Mouse (Mus musculus) large intestine, adult 2 months (tissue): Measurements from ENCODE around the gene C1qb. TPM values are rescaled to one million over a fixed set of nuclear protein-coding genes. Genes with fewer than 3 reads are reported as not detected.

Experiments
- DNase-seq: peaks from one replicate; pipeline ENCODE4 v3.0.0-alpha.2; 2012; ENCODE audit warnings: low read depth, low spot score
- WGBS: fragments of 180-500 bp; shearing (Covaris S2); methylation state at CpG from one replicate; pipeline ENCODE4 v1.1.7; 2018; 5-methylcytosine and 5-hydroxymethylcytosine counted together
- polyA plus RNA-seq: library from polyadenylated mRNA; depleted of rRNA; stranded (reverse); fragments of >200 nt; gene quantifications from 2 replicates; pipeline ENCODE4 v1.2.3, GENCODE M21; 2012

Gene C1qb
- polyA plus RNA-seq, 1 experiment: 112 TPM

DNA sequence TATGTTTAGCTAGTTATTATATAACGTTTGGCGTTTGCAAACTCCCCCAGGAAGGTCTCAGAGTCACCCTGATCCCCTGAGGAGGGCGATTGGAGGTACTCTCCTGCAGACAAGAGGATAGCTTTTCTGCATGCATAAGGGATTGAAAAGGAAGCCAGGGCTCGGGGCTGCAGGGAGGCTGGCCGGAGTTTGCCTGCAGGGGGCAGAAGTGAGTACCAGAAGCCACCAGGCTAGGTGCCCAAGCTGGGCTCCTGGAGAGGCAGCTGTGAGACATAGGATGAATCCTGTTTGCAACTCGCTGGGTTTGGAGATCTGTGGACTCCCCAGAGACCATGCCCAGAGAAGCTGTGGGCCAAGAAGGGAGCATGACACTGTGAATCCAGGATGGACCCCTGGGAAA lies 30.9 kb downstream of the C1qb start:
- DNase-seq: no peak
- 43% methylated on average over 6 of the region's 6 CpGs for WGBS

DNA sequence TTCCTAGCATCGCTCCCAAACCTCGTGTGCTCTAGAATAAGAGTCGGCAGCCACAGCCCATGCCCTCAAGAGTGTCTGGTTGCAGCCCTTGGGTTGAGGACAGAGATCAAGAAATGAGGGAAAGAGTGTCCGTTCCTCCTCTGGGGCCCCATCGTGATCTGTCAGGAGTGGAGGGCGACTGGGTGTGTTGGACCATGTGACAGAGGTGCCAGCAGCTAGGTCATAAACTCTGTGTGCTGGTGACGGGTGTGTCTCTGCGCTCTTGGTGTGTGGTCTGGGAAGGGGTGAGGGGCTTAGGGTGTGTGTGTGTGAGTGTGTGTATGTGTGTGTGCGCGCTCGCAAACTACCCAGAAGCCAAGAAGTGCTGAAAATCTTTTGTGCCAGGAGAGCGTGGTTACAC lies 33.0 kb downstream of the C1qb start:
- 25% methylated on average over 12 of the region's 12 CpGs for WGBS
- no peak for DNase-seq

DNA sequence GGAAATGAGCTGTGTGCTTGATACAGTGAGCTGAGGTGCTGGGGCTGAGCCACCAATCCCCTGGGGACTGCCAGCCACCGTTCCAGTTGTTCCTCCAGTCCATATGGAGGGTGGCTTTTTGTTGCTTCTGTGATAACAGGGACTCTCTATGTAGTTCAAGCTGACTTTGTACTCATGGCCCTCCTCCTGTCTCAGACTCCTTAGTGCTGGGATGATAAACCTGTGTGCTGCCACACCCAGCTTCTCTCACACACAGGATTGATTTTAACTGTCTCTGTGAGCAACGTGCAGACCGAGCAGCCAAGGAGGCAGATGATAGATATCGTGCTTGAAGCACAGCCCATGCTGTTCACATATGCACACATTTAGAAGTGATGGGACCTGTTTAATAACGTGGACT lies 33.9 kb downstream of the C1qb start:
- no peak for DNase-seq
- 27% methylated on average over 5 of the region's 5 CpGs for WGBS

DNA sequence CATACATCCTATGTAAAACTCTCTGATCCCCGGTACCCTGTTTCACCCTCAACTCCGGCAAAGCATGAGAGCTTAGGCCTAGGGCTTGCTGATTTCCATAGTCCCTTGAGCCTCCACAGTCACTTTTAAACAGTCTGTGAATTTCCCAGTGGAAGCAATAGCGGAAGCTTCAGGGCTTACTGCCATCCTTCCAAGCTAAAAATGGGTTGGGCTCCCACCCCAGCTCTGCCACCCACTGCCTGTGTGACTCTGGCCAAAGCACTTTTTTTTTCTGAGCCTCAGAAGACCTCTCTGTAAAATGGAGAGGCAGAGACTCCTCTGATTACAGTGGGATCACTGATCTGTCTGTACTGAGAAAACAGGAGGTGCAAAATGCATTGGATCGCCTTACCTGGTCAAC lies 37.4 kb downstream of the C1qb start:
- 79% methylated on average over 4 of the region's 4 CpGs for WGBS
- no peak for DNase-seq

DNA sequence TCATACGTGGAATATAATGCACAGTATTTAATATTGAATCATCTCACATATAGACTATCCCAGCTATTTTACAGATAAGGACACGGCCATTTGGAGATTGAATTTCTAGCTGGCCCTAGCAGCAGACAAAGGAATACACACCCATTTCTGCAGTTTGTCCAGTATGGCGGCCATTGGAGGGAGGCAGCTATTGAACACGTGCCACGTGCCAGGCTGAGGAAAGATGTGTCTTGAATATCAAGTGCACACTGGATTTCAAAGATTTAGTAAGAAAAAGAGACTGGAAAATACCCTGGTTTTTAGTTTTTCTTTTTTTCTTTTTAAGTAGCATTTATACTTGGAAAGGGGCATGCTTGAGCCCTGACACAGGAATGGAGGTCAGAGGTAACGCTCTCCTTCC lies 38.8 kb downstream of the C1qb start:
- no peak for DNase-seq
- 83% methylated on average over 6 of the region's 6 CpGs for WGBS

DNA sequence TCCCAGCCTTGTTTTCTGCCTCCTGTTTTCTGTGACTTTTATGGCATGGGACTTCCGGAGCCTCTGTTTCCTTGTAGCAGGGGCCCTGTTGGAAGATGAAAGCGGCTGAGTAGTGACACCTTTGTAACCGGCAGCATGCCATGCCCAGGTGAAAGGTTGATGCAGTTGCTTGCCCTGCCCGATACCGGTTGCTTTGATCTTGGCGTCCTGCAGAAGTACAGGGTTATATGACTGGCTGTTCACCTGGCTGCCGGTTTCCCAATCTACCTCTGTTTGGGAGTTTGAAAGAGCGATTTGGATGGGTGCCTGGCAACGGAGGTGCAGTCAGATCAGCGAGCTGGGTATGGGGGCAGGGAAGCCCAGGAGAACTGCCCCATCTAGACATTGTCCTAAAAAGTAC lies 43.2 kb downstream of the C1qb start:
- 31% methylated on average over 10 of the region's 10 CpGs for WGBS
- DNase-seq: peak; percentile 88

DNA sequence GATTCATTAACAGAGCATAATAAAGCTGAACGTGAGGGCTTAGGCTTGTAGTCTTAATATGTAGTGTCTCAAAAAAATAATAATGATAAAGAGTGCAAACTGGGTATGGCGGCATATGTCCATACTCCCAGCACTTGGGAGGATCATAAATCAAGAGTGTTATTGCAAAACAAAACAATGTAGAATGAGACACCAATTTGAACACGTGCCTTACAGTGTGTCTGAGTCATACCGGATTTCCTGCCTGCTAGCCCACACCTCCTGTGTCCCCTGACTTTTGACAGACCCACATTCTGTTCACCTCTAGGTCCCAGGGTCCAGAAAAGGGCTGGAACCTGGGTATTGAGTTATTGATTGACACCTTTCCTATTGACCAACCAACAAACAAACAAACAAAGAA lies 44.0 kb downstream of the C1qb start:
- no peak for DNase-seq
- WGBS: 17% methylated on average over 4 of the region's 4 CpGs

DNA sequence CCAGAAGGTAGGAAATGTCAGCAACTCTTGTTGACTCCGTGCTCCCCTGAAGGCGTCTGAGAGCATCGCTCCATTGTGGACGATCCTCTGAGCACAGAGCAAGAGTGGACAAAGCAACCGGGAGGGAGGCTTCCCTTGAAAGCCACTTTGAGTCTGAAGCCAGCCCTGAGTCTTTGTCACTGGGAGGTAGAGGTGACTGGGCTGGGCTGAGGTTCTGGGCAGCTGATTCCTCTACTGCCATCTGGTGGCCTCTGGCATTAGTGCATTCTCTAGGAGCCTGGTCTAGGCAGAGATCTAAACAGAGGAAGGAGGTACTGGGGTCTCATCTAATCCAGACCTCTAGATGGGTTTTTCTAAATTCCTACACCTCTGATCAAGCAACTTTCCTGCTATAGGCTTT lies 44.9 kb downstream of the C1qb start:
- WGBS: 7% methylated on average over 5 of the region's 5 CpGs
- DNase-seq: no peak

DNA sequence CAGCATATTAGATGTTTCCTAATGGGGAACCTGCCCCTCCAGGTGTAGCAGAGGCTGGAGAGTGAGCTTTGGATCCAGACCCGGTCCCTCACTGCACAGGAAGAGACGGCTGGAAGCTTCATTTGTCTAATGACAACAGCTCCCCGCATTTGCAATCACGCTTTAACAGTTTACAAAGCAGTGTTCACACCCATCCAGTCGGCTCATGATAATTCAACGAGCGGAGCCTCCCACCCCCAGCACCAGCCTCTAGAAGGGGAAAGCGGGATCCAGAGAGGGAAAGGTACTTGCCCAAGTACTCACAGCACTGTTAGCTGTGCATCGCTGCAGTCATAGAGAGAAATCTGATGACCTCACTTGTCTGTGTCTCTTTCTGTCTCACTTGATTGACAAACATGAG lies 47.5 kb downstream of the C1qb start:
- 38% methylated on average over 9 of the region's 9 CpGs for WGBS
- DNase-seq: no peak

DNA sequence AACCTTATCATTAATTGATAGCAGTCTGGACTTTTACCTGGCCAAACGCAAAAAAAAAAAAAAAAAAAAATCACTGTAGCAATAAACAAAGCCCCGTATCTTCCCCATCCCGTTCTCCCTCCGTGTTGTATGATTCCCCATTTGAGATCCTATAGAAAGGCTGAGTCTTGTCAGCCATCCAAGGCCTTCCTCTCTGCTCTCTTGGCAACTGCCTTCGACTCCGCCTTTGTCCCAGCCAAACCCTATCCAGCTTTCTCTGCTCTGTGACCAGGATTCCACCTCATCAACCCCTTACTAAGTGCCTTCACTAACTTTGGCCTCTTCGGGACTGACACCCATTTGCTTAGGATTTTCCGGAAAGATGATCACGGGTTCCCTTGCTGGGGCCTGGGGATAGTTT lies 48.0 kb downstream of the C1qb start:
- 45% methylated on average over 9 of the region's 9 CpGs for WGBS

DNA sequence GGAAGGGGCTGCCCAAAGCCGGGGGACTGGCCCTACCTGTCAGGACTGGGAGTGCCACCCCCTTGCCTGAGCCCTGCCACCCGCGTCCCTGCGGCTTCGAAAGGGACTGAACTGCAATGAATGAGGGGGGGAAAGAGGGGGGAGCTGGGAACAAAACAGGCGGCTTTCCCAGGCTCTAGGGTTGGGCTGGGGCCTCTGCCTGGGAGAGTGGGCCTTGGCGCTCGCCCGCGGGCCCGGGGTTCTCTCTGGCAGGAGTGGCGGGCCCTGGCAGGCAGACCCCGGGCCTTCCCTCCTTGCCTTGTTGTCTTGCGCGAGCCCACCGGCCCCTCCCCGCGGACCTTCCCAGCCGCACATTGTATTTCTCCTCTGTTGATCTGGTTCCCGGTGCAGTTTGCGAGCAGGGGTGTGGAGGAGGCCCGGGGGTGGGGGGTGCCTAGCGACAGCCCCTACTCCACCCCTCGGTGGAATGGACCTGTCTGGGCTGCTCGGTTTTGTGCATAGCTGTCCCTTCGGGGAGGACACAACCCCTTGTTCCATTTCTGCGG lies 49.5 kb downstream of the C1qb start:
- WGBS: 2% methylated on average over 27 of the region's 27 CpGs

More for the DNA sequence above, 48.0 kb downstream of the C1qb start:
- DNase-seq: no peak

DNA sequence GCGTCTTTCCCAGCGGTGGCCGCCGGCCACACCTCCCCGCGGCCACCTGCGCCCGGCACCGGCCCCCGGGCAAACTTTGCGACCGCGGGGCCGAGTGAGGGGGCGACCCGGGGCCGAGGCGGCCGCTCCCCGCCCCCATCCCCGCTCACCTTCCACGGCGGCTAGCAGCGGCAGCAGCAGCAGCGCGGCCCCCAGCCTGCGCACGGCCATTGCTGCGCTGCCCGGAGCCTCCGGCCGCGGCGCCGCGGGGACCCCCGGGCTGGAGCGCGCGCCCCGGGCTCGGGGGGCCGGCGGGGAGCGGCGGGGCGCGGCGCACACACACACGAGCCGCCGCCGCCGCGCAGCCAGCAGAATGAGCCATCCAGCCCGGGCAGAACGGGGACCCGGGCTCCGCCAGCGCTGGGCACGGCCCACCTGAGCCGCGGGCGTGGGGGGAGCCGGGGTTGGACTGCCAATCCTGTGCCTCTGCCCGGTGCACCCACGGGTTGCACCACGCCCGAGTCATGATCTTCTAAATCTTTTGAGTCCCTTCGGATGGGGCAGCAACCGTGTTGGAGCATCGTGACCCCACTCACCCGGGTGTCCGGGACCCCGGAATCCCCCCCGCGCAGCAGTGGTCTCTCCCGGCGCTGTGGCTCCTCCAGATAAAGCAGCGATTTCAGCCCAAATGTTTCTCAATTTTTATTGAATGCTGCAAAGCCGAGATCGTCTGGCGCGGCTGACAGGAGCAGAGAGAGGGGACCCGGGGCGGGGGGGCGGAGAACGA lies 50.2 kb downstream of the C1qb start, which contains the start of gene Ephb2:
TSS of gene Ephb2 (minus strand) at position 368 of the 766 bp plus-strand sequence.
- no peak for DNase-seq
- WGBS: 1% methylated on average over 88 of the region's 88 CpGs

More for the DNA sequence above, 49.5 kb downstream of the C1qb start:
- no peak for DNase-seq

DNA sequence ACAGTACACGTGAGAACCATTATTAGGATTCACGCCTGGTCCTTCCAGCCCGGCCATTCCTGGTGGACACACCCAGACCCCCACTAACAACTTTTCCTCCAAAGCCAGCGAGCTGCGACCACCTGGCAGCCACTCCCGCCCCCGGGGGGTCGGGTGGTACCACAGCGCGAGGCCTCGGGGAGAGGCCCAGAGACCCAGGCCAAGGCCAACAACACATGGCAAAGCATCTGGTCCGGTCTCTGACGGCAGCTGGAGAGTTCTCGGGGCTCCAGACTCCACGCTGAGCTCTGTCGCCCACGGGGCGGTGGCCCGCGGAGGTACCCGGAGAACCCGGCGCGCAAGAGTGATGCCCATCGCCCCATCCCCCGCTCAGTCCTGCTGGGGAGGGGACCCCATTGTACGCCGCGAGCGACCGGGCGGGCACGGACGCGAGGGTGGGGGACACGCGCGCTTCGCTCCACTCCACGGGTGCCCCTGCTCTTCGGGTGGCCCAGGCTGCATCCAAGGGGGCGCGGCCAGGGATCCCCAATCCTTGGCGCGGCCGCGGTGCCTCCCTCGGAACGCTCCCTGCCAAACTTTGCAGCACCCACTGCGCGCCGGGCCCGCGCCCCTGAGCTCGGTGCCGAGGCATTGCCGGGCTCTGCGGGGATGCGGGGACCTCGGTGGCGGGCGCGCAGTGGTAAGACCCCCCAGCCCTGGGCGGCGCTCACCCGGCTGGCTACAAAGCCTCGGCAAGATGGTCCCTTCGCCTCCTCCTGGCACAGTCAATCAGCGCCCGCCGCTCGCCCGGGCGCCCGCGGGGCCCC lies 51.0 kb downstream of the C1qb start:
- DNase-seq: no peak
- 1% methylated on average over 73 of the region's 76 CpGs for WGBS

DNA sequence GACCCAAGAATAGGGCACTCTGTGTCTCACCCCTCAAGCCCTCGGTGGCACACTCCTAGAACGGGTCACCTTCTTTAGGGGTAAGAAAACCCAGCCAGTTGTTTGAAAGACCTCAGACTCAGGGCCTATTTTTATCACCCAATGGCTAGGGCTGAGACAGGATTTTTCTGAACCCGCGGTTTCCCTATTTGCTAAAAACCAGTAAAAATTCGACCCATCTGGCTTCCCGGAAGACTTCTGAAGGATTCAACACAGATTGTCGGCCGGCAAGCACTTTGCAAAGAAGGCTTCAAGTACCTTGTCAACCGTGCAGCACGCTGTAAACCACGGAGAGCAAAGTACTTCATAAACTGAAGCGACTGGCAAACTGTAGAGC lies 51.6 kb downstream of the C1qb start:
- DNase-seq: no peak
- 5% methylated on average over 12 of the region's 12 CpGs for WGBS

DNA sequence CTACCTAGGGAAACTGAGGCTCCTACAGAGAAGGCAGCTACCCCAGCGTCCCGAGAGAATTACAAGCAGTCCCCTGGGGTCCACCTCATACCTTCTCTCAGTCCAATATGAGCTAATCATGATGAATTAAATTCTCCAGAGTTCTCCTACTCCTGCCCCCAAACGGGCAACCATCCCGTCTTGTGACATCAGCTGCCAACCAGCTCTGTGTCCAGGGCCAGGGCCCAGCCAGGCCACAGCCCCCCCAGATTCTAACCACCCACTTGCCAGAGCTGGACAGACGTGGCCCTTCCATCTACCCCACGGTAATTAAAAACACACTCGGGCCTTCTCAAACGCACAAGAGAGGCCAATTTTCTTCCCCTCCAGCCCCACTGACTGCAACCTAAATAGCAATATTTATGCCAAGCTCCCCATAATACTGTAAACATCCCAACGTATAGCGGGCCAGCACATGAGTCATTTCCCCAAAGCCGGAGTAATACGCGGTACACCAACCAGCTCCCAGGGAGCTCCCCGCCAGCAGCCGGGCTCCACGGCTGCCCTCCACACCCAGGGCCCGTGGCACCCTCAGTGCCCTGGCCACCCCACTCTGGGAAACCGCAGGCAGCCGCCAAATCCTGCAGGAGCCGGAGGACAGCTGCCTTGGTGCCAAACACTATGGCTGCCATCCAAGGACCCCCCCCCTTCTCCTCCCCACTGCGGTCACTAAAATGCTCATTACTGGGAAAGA lies 52.2 kb downstream of the C1qb start:
- WGBS: 22% methylated on average over 21 of the region's 21 CpGs
- DNase-seq: no peak

DNA sequence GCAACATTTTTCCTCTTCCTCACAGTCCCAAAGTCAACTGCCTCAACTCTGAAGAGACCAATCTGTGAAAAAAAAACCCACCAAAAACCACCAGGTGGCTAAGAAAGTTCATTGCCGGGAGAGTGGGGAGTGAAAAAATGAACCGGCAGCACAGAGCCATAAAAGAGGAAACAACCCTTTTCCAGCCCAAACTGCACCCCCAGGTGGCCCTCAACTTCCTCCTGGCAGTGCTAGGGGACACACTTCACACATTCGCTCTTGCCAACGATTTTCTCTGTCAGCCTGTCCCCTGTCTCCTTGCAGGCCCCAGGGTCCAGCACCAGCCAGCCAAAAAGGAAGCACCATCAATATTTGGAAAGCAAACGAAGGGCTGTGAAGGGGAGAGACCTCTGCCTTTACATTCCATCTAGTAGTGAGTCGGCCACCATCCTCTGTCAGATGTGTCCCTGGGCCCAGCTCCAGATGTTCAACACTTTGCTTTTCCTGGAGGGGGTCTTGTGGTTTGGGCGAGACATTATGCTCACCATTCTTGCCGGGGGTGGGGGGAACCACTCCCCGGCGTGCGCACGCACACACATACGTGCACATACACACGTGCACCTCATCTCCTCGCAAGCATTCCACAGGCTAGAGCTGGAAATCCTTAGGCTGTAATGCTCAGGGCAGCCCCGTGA lies 53.3 kb downstream of the C1qb start:
- DNase-seq: no peak
- 30% methylated on average over 16 of the region's 16 CpGs for WGBS

DNA sequence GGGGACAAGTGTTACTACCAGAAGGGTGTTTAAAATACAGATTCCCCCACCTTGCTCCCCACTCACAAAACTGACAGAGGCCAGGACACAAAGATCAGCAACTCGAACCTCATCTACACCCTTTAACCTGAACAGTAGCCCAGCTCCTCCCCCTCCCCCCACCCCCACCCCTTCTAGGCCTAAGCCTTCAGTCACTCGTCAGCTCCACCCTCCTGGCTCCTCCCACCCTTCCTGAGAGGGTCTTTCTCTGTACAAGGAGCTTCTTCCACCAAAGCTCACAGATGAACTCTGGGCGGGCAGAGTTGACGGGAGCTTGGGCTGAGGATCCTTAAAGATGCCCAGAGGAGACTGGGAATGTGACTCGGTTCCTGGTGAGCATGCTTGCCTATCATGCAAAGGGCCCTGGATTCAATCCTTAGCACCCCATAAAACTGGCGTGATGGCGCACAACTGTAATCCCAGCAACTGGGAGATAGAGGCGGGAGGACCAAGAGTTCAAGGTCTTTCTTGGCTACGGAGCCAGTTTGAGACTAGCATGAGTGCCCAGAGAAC lies 55.6 kb downstream of the C1qb start:
- WGBS: 48% methylated on average over 9 of the region's 9 CpGs
- no peak for DNase-seq
